Mouse (Mus musculus) brain, embryonic 14.5 days (tissue): ENCODE data around the gene Olfr669. TPM values are rescaled to one million over a fixed set of nuclear protein-coding genes. Genes with fewer than 3 reads are reported as not detected.
"Not testable (repeated sequence)": the region's sequence is repeated elsewhere in the genome, so short reads cannot be mapped to it uniquely, and the experiment has no call there.

Experiments used
- DNase-seq: peaks from one replicate; pipeline ENCODE4 v3.0.0-alpha.2; 2011; ENCODE audit warnings: low read depth
- CTCF ChIP-seq: fragments of 200-500 bp; IDR thresholded peaks from 2 replicates; pipeline ENCODE4 v1.5.1; 2012; ENCODE audit warnings: inconsistent platforms, mild to moderate bottlenecking, moderate library complexity, borderline replicate concordance; ENCODE audit not compliant: insufficient read depth, insufficient read length; ENCODE audit errors: extremely low read depth
- POLR2A ChIP-seq: fragments of 200-500 bp; IDR thresholded peaks from 2 replicates; pipeline ENCODE4 v1.6.1; 2012; ENCODE audit warnings: mild to moderate bottlenecking, inconsistent platforms, borderline replicate concordance; ENCODE audit not compliant: poor library complexity, insufficient read depth, insufficient read length, severe bottlenecking; ENCODE audit errors: extremely low read depth
- polyA plus RNA-seq: library from polyadenylated mRNA; depleted of rRNA; stranded (reverse); fragments of >200 nt; gene quantifications from 2 replicates; pipeline ENCODE4 v1.2.3, GENCODE M21; 2012; rRNA removed

Olfr669 gene
- not detected in 2 replicates for polyA plus RNA-seq

GRCm38 (mm10) chr7:104933940-104934339 lies at the start of gene Olfr669:
Gene Olfr669, plus strand, starts transcription at chr7:104934240.
- DNase-seq = no peak
- TF ChIP-seq POLR2A = no peak
- no peak for TF ChIP-seq CTCF

GRCm38 (mm10) chr7:104895852-104896251 lies 38.2 kb upstream of the Olfr669 start, which contains the start of gene Olfr666:
Gene Olfr666, minus strand, starts transcription at chr7:104895952.
- no peak for DNase-seq
- TF ChIP-seq CTCF = no peak
- no peak for TF ChIP-seq POLR2A

GRCm38 (mm10) chr7:104921382-104921781 lies 12.7 kb upstream of the Olfr669 start, which contains the start of gene Olfr667:
Gene Olfr667, minus strand, starts transcription at chr7:104921482.
- DNase-seq = no peak
- no peak for TF ChIP-seq POLR2A
- TF ChIP-seq CTCF = no peak

- TF ChIP-seq POLR2A = no peak
- no peak for TF ChIP-seq CTCF
- no peak for DNase-seq
Measured at GRCm38 (mm10) chr7:104927957-104928356, 6.1 kb upstream of the Olfr669 start, which contains the start of gene Olfr668. Gene Olfr668, minus strand, starts transcription at chr7:104928057.

GRCm38 (mm10) chr7:104950234-104950633 lies 16.2 kb downstream of the Olfr669 start:
- not testable (repeated sequence) for DNase-seq

- DNase-seq = no peak
- no peak for TF ChIP-seq POLR2A
Measured at GRCm38 (mm10) chr7:104962520-104962919, 28.5 kb downstream of the Olfr669 start, which contains the start of gene Olfr670. Gene Olfr670, minus strand, starts transcription at chr7:104962620.

- DNase-seq = not testable (repeated sequence)
Measured at GRCm38 (mm10) chr7:104972507-104972906, 38.5 kb downstream of the Olfr669 start.

- no peak for DNase-seq
- TF ChIP-seq POLR2A = no peak
- TF ChIP-seq CTCF = no peak
Measured at GRCm38 (mm10) chr7:104979026-104979425, 45.0 kb downstream of the Olfr669 start, which contains the start of gene Olfr671. Gene Olfr671, minus strand, starts transcription at chr7:104979126.

Other genes with a start within 250 kb of the Olfr669 start
- not detected in 2 replicates for gene Olfr661, start 247.7 kb upstream of the Olfr669 start, polyA plus RNA-seq
- not detected in 2 replicates for gene Usp17le, start 156.8 kb upstream of the Olfr669 start, polyA plus RNA-seq
- not detected in 2 replicates for gene Usp17lb, start 91.6 kb upstream of the Olfr669 start, polyA plus RNA-seq
- gene Usp17la, start 77.2 kb upstream of the Olfr669 start, polyA plus RNA-seq = not detected in 2 replicates
- gene Olfr665, start 56.2 kb upstream of the Olfr669 start, polyA plus RNA-seq = not detected in 2 replicates
- not detected in 2 replicates for gene Olfr666, start 38.3 kb upstream of the Olfr669 start, polyA plus RNA-seq
- not detected in 2 replicates for gene Olfr667, start 12.8 kb upstream of the Olfr669 start, polyA plus RNA-seq
- not detected in 2 replicates for gene Olfr668, start 6.2 kb upstream of the Olfr669 start, polyA plus RNA-seq
- not detected in 2 replicates for gene Olfr670, start 28.4 kb downstream of the Olfr669 start, polyA plus RNA-seq
- gene Olfr671, start 44.9 kb downstream of the Olfr669 start, polyA plus RNA-seq = not detected in 2 replicates
- gene Olfr672, start 67.8 kb downstream of the Olfr669 start, polyA plus RNA-seq = not detected in 2 replicates
- gene Olfr675, start 94.2 kb downstream of the Olfr669 start, polyA plus RNA-seq = not detected in 2 replicates
- gene Olfr676, start 98.5 kb downstream of the Olfr669 start, polyA plus RNA-seq = not detected in 2 replicates
- gene Olfr677, start 117.1 kb downstream of the Olfr669 start, polyA plus RNA-seq = not detected in 2 replicates
- not detected in 2 replicates for gene Olfr678, start 130.2 kb downstream of the Olfr669 start, polyA plus RNA-seq
- gene Olfr679, start 147.0 kb downstream of the Olfr669 start, polyA plus RNA-seq = not detected in 2 replicates
- not detected in 2 replicates for gene Olfr680-ps1, start 158.6 kb downstream of the Olfr669 start, polyA plus RNA-seq
- gene Olfr681, start 182.6 kb downstream of the Olfr669 start, polyA plus RNA-seq = not detected in 2 replicates
- gene Olfr683, start 212.8 kb downstream of the Olfr669 start, polyA plus RNA-seq = not detected in 2 replicates
- gene Olfr684, start 229.4 kb downstream of the Olfr669 start, polyA plus RNA-seq = not detected in 2 replicates